Mouse (Mus musculus) brain, embryonic 18.5 days (tissue): ENCODE results near the gene Zswim5.
"Not testable (repeated sequence)": the region's sequence is repeated elsewhere in the genome, so short reads cannot be mapped to it uniquely, and the experiment has no call there.

Source experiments
- DNase-seq: peaks from one replicate; pipeline ENCODE4 v3.0.0-alpha.2; 2012; ENCODE audit warnings: low read depth, low spot score

Gene Zswim5

DNA sequence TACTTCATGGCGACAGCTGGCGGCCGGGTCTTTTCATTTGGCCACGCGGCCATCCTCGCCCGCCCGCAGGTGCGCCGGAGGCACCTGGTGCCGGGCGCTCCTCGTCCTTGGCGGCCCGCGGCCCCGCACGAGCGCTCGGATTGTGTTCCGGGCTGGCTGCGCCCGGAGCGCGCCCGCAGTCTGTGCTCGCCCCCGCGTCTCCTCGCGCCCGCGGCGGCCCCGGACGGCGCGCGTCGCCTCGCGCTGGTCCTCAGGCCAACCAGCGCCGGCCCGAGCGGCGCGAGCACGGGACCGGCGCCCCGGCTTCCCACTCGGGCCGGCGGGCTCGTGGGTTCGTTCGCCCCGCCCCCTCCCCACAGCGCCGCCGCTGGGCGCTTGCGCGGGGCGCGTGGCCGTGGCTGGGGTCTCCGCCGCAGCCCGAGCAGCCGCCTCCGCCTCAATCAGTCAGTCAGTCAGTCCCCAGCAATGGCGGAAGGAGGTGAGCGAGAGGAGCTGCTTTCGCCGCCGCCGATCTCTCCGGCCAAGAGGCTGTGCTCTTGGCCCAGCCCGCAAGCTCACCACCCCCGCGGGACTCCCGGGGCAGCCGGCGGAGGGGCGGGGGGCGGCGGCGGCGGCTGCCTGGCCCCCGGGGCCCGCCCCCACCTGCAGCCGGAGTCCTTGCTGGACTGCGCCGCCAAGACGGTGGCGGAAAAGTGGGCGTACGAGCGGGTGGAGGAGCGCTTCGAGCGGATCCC, at the start of gene Zswim5:
Gene Zswim5 (plus strand): TSS at position 382 of the 734 bp plus-strand sequence.
- peak; percentile 65 for DNase-seq

DNA sequence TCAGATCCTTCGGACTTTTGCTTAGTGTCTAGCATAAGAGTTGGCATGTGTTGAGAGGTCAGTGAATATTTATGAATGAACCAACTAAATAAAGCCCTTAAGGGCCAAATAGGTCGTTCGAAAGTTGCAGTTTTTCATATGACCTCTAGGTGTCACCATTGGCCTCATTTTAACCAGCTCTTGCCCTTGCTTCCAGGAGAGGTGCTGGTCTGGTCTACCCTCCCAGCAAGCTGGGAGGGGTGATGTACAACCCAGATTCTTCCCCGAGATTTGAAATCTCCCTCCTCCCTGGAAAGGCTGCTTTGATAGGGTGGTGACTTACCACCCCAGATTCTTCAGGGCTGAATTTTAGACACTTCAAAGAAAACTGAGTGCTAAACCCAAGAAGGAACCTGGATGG, 49.4 kb upstream of the Zswim5 start:
- no peak for DNase-seq

DNA sequence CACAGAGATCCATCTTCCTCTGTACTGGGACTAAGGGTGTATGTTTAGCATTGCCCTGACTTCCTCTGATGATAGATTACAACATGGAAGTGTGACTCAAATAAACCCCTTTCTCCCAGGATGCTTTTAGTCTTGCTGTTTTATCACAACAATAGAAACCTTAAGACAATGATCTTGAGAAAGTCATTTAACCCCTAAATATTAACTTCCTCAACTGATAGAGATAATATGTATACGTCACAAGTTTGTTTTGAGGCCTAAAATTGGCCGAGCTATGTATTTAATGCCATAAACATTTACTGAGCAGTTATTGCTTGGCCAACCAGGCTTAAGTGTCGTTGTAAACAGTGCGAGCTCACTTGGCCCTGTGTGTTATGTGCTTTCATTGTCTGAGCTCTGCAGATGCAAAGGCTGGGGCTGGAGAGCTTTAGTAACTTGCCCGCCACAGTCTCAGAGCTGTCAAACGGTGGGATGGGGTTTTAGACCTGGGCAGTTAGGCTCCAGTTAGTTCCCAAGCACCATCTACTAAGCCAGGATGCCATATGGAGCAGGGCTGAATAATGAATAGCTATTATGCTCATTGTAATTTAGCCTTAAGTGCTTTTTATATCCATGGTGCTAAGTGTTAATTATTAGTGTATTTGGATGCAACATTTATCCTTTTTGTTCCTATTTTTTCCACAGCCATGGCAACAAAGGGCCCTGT, 47.7 kb upstream of the Zswim5 start:
- no peak for DNase-seq

- DNase-seq: no peak
Measured at GRCm38 (mm10) chr4:116830070-116830368, 47.2 kb upstream of the Zswim5 start.

DNA sequence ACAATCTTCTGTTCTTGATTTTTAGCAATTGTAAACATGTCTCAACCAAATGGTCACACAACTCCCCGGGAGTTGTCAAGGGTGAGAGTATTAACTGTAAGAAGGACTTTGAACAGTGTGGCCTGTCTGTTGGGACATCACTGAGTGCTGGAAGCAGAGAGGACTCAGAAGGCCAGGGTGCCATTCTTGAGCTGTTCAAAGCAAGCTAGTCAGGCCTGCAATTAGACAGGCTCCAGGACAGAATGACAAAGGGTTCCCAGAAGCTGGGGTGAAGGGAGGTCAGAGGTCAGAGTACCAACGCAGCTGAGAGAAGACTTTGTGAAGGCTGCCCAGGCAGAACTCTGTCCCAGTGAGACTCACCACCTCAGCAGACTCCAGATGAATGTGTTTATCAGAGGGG, 38.2 kb upstream of the Zswim5 start:
- no peak for DNase-seq

GRCm38 (mm10) chr4:116840096-116840495, 37.1 kb upstream of the Zswim5 start:
- DNase-seq: not testable (repeated sequence)

- DNase-seq: no peak
Measured at GRCm38 (mm10) chr4:116840841-116841240, 36.3 kb upstream of the Zswim5 start.

DNA sequence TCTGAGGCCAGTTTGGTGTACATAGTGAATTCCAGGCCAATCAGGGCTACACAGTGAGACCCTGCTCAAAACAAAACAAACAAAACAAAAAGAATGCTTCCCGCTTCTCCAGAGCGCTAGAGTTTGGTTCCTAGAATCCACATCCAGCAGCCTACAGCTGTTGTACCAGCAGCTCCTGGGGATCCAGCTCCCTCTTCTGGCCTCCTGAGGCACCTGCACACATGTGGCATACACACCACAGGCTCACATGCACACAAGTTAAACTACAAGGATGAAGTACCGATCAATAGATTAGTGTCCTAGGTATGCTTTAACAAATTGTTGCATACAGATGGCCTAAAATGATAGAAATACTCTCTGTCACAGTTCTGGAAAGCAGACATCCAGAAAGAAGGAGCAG, 32.9 kb upstream of the Zswim5 start:
- DNase-seq: no peak

DNA sequence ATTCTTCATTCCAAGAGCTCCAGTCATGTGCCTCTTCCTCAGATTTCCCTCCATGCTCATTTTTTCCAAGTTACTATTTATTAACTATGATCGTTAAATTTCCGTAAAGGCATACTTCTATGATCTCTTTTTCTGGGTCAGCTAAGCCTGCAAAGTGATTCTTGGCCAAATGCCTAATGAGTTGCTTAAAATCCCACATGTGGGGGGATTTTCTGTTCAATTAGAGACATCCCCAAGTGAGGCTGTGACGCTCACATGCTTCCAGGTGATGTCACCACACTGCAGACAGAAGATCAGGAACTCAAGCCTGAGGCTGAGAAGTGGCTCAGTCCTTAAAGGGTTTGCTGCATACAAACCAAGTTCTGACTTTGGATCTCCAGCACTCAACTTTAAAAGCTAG, 27.3 kb upstream of the Zswim5 start:
- no peak for DNase-seq

- no peak for DNase-seq
Measured at GRCm38 (mm10) chr4:116854286-116854685, 22.9 kb upstream of the Zswim5 start.

- DNase-seq: peak; percentile 34
Measured at GRCm38 (mm10) chr4:116857203-116857602, 20.0 kb upstream of the Zswim5 start.

- DNase-seq: no peak
Measured at GRCm38 (mm10) chr4:116859711-116860110, 17.5 kb upstream of the Zswim5 start.

DNA sequence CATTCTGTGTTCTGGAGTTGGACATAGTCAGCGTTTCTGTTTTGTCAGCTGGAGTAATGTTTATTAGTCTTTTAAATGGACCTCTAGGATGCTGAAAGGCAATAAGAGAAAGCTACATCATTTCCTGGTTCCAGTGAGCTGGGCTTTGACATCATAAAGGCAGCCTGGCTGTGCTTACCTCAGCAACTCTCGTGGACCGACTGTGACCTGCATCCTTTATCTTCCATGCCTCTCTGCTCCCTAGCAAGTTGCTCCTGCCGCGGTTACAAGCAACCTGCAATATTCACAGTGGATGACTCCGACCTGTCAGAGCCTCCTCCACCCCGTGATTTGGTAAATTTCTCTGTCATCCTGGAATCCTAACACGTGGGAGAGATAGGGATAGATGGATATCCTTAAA, 15.2 kb upstream of the Zswim5 start:
- no peak for DNase-seq

- DNase-seq: no peak
Measured at GRCm38 (mm10) chr4:116869898-116870297, 7.3 kb upstream of the Zswim5 start.

- no peak for DNase-seq
Measured at GRCm38 (mm10) chr4:116874595-116874994, 2.6 kb upstream of the Zswim5 start.

GRCm38 (mm10) chr4:116876630-116876994, 564 bp upstream of the Zswim5 start:
- DNase-seq: peak; percentile 18

DNA sequence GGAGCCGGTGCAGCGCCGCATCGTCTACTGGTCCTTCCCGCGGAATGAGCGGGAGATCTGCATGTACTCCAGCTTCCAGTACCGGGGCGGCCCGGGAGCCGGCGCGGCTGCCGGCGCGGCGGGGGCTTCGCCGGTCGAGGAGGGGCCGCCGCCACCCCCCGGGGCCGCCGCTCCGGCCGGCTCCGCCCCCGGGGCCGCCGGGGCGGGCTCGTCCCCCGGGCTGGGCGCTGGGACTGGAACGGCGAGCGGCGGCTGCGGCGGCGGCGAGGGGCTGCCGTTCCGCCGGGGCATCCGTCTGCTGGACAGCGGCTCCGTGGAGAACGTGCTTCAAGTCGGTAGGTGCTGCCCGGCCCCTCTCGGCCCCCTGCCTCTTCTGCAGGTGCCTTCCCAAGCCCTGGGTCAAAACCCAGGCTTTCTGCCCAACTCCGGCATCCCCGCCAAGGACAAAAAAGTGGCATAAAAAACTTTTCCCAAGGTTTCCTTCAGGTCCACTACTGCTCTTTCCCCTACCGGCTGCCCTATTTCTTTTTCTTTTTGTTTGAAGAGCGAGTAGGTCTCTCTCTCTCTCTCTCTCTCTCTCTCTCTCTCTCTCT, 649 bp downstream of the Zswim5 start:
- DNase-seq: peak; percentile 4

DNA sequence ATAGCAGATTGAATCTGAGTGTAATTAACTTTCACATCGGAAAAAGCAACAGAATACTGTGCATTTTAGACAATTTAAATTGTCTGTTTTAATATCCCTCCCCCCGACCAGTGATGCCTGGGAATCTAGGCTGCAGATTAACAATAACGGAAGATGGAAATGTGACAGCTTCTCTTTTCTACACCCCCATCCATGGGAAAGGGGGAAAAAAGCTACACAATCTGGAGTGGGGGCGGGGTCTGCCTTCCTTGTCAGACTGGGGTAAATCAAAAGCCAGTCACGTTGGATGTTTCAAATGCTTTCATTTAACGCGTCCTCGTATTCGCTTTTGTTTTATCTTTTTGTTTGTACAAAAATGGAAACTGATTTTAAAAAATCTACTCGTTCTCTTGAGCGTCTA, 1.3 kb downstream of the Zswim5 start:
- peak; percentile 56 for DNase-seq

DNA sequence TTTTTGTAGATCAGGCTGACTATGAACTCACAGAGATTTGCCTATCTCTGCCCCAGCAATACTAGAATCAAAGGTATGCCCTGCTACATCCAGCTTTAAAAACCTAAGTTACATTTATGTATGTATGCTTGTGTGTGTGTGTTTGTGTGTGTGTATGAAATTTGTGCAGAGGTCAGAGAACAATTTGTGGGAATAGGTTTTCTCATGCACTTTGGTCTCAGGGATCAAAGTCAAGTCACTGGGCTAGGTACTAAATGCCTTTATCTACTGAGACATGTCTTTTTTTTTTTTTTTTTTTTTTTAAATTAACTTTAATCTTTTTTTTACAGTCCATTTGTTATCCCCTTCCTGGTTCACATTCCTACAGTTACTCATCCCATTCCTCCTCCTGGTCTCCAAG, 5.5 kb downstream of the Zswim5 start:
- DNase-seq: no peak

GRCm38 (mm10) chr4:116894200-116895080, 17.3 kb downstream of the Zswim5 start:
- no peak for DNase-seq

DNA sequence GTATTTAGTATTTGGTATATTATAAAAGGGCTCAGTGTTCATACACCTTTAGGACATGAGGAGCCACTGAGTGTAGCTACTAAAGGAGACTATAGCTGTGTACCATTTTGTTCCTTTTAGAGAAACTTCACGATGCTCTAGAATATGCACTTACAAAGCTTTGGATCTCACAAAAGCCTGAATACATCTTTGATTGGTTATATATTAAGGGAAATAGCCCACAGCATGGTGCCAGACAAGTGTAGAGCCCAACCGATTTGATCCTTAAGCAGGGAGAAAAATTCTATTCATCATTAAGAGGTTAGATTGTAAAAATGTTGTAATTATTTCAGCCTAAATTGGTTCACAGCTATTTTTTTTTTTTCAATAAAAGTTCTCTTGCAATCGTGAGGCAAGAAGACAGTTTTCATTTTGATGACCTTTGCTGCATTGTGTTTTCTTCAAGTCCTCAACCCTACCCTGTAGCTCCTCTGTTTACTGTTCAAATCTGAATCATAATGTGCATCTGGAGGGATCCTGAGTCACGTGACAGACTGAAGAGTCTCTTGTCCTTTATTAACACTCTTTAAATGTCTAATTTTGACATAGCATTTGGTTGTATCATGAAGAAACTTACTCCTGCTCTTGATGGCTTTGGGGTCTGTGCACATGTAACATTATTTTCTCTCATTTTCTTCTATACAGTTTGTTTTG, 33.5 kb downstream of the Zswim5 start:
- DNase-seq: no peak

GRCm38 (mm10) chr4:116911202-116911601, 34.0 kb downstream of the Zswim5 start:
- DNase-seq: no peak
